Mouse (Mus musculus): ENCODE measurements around the gene Olfr270. TPM values are rescaled to one million over a fixed set of nuclear protein-coding genes. Genes with fewer than 3 reads are reported as not detected.
A peak's percentile ranks its signal among the peaks of the same experiment; 100 is the strongest.

Gene Olfr270
- polyA plus RNA-seq, 1 experiment from 2014 or later, result not detected

DNA sequence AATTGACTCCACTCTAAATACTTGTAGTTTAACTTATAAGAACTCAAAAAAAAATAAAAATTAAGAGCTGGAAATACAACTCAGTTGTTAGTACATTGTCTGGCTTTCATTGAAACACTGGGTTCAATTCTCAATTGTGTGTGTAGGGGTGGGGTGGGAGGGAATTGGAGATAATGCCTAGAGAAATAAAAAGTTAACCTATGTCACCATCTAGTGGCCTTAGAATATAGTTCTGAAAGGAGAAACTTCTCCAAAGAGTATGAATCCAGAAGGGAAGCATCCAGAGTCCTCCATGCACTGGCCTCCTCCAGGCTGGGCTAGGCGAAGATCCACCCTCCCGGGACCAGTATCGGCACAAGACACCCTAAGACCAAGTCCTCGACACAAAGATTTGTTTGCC, 44.8 kb downstream of the Olfr270 start:
- Histone ChIP-seq H3K27me3 (no peaks in the 10 kb centered on the region), H3K9me3 (no peaks in the 10 kb centered on the region), H3K27ac (no peak overlapping the region), H3K9ac (no peak overlapping the region), H3K4me3 (no peak overlapping the region), H3K4me2 (replicated peaks) (no peak overlapping the region), H3K4me1 (peaks cover 5% of the 10 kb centered on the region; the same call in 1 of the 2 replicates), H3K36me3 (no peaks in the 10 kb centered on the region)
- no peak for ATAC-seq (ENCODE audit: low FRiP score, low read depth)
- 71% methylated on average over 4 of the region's 4 CpGs for WGBS

DNA sequence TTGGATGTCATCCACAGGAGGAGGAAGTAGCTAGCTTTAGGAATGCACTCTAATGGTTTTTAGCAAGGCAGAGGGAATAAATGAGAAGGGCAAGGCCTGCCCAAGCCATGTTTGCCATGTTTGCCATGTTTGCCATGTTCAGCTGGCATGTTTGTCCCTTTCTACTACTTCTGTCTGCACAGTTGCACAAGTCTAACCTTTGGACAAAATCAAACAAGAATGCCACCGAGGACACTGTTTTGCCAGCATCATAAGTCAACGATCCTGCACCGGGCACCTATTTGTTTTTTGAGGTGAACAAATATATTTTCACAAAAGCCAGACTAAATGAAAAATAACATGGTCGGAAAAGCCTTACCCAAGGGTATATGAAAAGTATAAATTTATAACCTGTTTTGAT, 45.5 kb downstream of the Olfr270 start:
- H3K9ac ChIP-seq, result no peak overlapping the region
- no peaks in the 10 kb centered on the region for H3K27me3 ChIP-seq
- H3K36me3 ChIP-seq, result peaks cover 1% of the 10 kb centered on the region; the same call in 1 of the 2 replicates
- no peaks in the 10 kb centered on the region for H3K9me3 ChIP-seq
- H3K27ac ChIP-seq, result no peak overlapping the region
- H3K4me3 ChIP-seq, result no peak overlapping the region
- 94% methylated on average over 4 of the region's 4 CpGs for WGBS
- H3K4me1 ChIP-seq, result peaks cover 5% of the 10 kb centered on the region; the same call in 1 of the 2 replicates
- no peak overlapping the region for H3K4me2 ChIP-seq (replicated peaks)
- ATAC-seq (ENCODE audit: low FRiP score, low read depth), result no peak

DNA sequence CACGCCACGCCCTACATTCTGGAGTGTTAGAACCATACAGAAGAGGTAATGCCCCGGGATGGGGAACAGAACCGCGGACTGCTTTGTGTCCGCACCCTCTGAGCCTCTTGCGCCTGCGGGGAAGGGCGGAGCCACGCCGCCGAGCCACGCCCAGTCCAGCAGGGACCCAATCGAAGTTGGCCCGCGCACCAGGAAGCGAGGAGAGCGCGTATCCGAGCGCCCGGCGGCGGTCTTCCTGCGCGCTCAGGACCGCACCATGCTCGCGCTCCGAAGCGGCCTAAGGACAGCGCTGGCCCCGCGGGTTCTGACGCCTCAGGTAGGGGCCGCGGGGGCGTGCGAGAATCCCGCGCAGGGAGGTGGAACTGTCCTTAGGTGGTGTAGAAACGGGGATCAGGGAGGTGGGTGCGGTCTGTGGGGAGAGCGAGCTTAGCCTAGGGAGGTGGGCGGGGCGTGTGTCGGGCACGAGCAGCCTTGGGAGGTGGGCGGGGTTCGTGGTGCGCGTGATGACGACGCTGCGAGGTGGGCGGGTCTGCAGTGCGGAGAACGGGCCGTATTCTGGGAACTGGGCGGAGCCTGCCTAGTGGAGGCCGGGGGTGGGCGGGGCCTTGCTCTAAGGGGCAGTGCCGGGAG, 47.5 kb downstream of the Olfr270 start, which contains the start of gene Nipsnap3b:
Gene Nipsnap3b, plus strand, starts transcription at position 149 of the 630 bp plus-strand sequence.
- Histone ChIP-seq H3K9ac (peak within 1 kb of the TSS; percentile 71), H3K4me3 (peak within 1 kb of the TSS; percentile 75), H3K36me3 (peaks cover 17% of the 10 kb centered on the region), H3K9me3 (peaks cover 3% of the 10 kb centered on the region; the same call in 1 of the 2 replicates), H3K27ac (peak within 1 kb of the TSS; percentile 78), H3K4me2 (replicated peaks) (peak within 1 kb of the TSS; percentile 68), H3K27me3 (no peaks in the 10 kb centered on the region), H3K4me1 (peaks cover 5% of the 10 kb centered on the region; the same call in 1 of the 2 replicates)
- WGBS, result under 1% methylated on average over 63 of the region's 63 CpGs
- ATAC-seq (ENCODE audit: low FRiP score, low read depth), result peak; percentile 95

DNA sequence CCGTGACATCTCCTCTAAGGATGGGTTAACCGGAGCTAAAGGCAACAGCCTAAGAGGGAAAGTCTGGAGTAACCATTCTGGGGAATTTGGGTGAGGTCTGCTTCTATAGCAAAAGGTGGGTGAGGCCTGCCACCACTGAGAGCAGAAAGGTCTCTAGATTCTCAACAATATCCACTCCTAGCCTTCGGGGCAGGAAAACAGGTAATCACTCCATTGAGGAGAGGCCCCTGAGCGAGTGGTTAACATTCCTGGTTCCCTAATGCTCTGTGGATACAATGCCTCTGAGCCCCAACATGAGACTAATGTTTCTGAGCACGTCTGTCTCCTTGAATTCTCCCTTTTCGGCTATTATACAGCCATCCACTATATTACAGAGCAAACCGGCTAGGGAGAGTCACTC, 50.1 kb downstream of the Olfr270 start:
- Histone ChIP-seq H3K27me3 (no peaks in the 10 kb centered on the region), H3K4me1 (peaks cover 5% of the 10 kb centered on the region; the same call in 1 of the 2 replicates), H3K27ac (no peak overlapping the region; the same call in 1 of the 2 replicates), H3K36me3 (peaks cover 36% of the 10 kb centered on the region), H3K4me2 (replicated peaks) (no peak overlapping the region), H3K4me3 (no peak overlapping the region), H3K9me3 (peaks cover 6% of the 10 kb centered on the region; the same call in 1 of the 2 replicates), H3K9ac (no peak overlapping the region)
- ATAC-seq (ENCODE audit: low FRiP score, low read depth), result no peak
- 88% methylated on average over 7 of the region's 7 CpGs for WGBS

DNA sequence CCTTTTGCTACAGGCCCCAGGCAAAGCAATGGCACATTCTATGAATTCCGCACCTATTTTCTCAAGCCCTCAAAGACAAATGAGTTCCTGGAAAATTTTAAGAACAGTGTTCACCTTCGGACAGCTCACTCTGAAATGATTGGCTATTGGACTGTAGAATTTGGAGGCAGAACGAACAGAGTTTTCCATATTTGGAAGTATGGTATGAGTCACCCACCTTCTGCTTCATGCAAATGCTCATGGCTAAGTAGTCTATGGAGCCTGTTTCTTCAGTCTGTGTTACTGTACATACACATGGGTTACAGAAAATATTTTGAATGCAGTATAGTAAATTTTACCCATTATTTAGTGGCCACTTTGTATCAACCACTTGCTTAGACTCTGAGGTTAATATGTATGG, 50.7 kb downstream of the Olfr270 start:
- no peak overlapping the region for H3K9ac ChIP-seq
- no peak overlapping the region for H3K4me2 ChIP-seq (replicated peaks)
- no peak overlapping the region for H3K4me3 ChIP-seq
- ATAC-seq (ENCODE audit: low FRiP score, low read depth), result no peak
- H3K27me3 ChIP-seq, result no peaks in the 10 kb centered on the region
- peaks cover 6% of the 10 kb centered on the region; the same call in 1 of the 2 replicates for H3K9me3 ChIP-seq
- H3K36me3 ChIP-seq, result peaks cover 42% of the 10 kb centered on the region
- H3K4me1 ChIP-seq, result peaks cover 5% of the 10 kb centered on the region; the same call in 1 of the 2 replicates
- 83% methylated on average over 3 of the region's 3 CpGs for WGBS
- no peak overlapping the region for H3K27ac ChIP-seq

DNA sequence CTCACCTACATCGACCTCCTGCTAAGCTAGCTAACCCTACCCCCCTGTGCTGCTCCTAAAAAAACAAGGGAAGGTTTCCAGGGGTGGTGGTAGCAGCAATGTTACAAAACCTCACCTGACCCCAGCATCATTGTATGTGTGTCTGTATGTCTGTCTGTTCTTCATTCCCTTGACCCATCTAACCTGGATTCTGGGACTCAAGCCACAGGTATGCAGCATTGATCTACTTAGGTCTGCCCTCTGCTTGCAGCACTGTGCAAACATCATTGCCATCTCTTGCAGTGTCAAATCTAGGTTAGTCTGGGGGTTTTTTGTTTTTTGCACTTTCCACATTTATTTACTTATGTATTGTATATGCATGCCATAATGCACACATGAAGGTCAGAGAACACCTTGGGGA, 54.0 kb downstream of the Olfr270 start:
- Histone ChIP-seq H3K4me3 (no peak overlapping the region), H3K9ac (no peak overlapping the region), H3K4me1 (no peaks in the 10 kb centered on the region), H3K27me3 (no peaks in the 10 kb centered on the region), H3K4me2 (replicated peaks) (no peak overlapping the region), H3K9me3 (peaks cover 6% of the 10 kb centered on the region; the same call in 1 of the 2 replicates), H3K27ac (no peak overlapping the region), H3K36me3 (peaks cover 65% of the 10 kb centered on the region)
- ATAC-seq (ENCODE audit: low FRiP score, low read depth), result no peak
- 97% methylated on average over 1 of the region's 1 CpGs for WGBS

Other genes with a start within 250 kb of the Olfr270 start
- gene Olfr275, start 149.9 kb upstream of the Olfr270 start, polyA plus RNA-seq (2015; fragmentation: Nextera tagmentation; extraction: Ambion mirVana), result not detected in 2 replicates
- gene Olfr273, start 105.3 kb upstream of the Olfr270 start, polyA plus RNA-seq (2015; fragmentation: Nextera tagmentation; extraction: Ambion mirVana), result not detected in 2 replicates
- not detected in 2 replicates for gene Olfr272, start 45.4 kb upstream of the Olfr270 start, polyA plus RNA-seq (2015; fragmentation: Nextera tagmentation; extraction: Ambion mirVana)
- not detected in 2 replicates for gene Nipsnap3a, start 24.7 kb downstream of the Olfr270 start, polyA plus RNA-seq (2015; fragmentation: Nextera tagmentation; extraction: Ambion mirVana)
- gene Nipsnap3b, start 47.3 kb downstream of the Olfr270 start, polyA plus RNA-seq (2015; fragmentation: Nextera tagmentation; extraction: Ambion mirVana), result 55.9 and 56.4 TPM in 2 replicates
- gene Abca1, start 195.3 kb downstream of the Olfr270 start, polyA plus RNA-seq (2015; fragmentation: Nextera tagmentation; extraction: Ambion mirVana), result 7.3 and 7.8 TPM in 2 replicates

Measured in limb, embryonic 13.5 days (tissue).